ENCODE assay signal across 10 mouse cellular contexts in the genomic region with DNA sequence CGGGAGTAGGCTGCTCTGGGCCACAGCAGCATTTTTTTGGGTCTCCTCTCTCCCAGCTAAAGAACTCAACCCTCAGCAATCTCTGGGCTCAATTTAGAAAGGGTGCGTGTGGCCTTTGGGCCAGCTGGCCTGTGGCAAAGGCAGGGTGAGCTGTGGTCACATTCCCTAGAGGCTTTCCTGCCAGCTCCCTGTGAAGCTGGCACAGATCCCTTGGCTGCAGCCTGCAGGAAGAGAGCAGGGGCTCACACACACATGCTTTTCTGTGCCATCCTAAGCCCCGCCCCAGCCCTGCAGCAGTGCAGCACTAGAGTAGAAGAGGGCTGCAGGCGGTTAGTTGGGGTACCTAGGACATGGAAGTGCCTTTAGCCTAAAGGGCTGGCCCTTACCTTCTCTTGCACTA. TPM values are rescaled to one million over a fixed set of nuclear protein-coding genes. Genes with fewer than 3 reads are reported as not detected.
DNase-seq lines count a peak whose midpoint lies in the region; ATAC-seq lines count a peak whose summit lies in the region.
"Had no signal": no experiment of that assay in that cellular context is flagged by ENCODE, and none has a peak within 500 bp of the region (broad histone marks: within the 10 kb centered on the region; RNA-seq: fewer than 3 reads in every experiment).

No protein-coding gene starts in this region.

- no peaks in the 10 kb centered on the region for H3K36me3 ChIP-seq in midbrain, embryonic 10.5 days
- no peaks in the 10 kb centered on the region for H3K36me3 ChIP-seq in midbrain, embryonic 13.5 days
- no peaks in the 10 kb centered on the region for H3K36me3 ChIP-seq in embryonic facial prominence, embryonic 14.5 days (ENCODE audit: control insufficient read depth, insufficient read depth, low read length)
- H3K36me3 ChIP-seq: liver, embryonic 13.5 days had no signal

- H3K4me2 ChIP-seq in midbrain, embryonic 13.5 days (replicated peaks), result no peak overlapping the region
- no peak overlapping the region for H3K4me2 ChIP-seq in embryonic facial prominence, embryonic 14.5 days (ENCODE audit: low read depth, low read length)
- H3K4me2 ChIP-seq: liver, embryonic 13.5 days had no signal

- no peaks in the 10 kb centered on the region for H3K9me3 ChIP-seq in midbrain, embryonic 10.5 days (replicated peaks)
- H3K9me3 ChIP-seq in midbrain, embryonic 13.5 days, result no peaks in the 10 kb centered on the region
- no peaks in the 10 kb centered on the region for H3K9me3 ChIP-seq in embryonic facial prominence, embryonic 14.5 days (ENCODE audit: control insufficient read depth, low read length)
- H3K9me3 ChIP-seq: liver, embryonic 13.5 days had no signal

- peak; percentile 27; the same call in 1 of the 2 replicates for ATAC-seq in frontal cortex, adult (ENCODE audit: low TSS enrichment)
- ATAC-seq in midbrain, embryonic 13.5 days, result no peak
- ATAC-seq in embryonic facial prominence, embryonic 14.5 days (ENCODE audit: low read depth), result 0 out of 2 replicates have a peak, but pooled peaks have one; percentile 31
- no peak for ATAC-seq in erythroid progenitor cell, adult 5-6 weeks (replicated peaks; ENCODE audit: low FRiP score, poor library complexity, severe bottlenecking)
- ATAC-seq: CD4-positive, CD25-positive, alpha-beta regulatory T cell, adult 4 months had no signal

- no peak overlapping the region for H3K9ac ChIP-seq in midbrain, embryonic 13.5 days (replicated peaks)
- no peak overlapping the region for H3K9ac ChIP-seq in embryonic facial prominence, embryonic 14.5 days (ENCODE audit: low read depth, low read length)
- H3K9ac ChIP-seq: liver, embryonic 13.5 days had no signal

- H3K4me3 ChIP-seq in midbrain, embryonic 10.5 days, result no peak overlapping the region
- H3K4me3 ChIP-seq in midbrain, embryonic 13.5 days (replicated peaks), result no peak overlapping the region
- no peak overlapping the region for H3K4me3 ChIP-seq in embryonic facial prominence, embryonic 14.5 days (ENCODE audit: low read depth, low read length)
- H3K4me3 ChIP-seq: liver, embryonic 13.5 days had no signal

- H3K4me1 ChIP-seq in midbrain, embryonic 10.5 days, result peaks cover 24% of the 10 kb centered on the region
- peaks cover 10% of the 10 kb centered on the region for H3K4me1 ChIP-seq in midbrain, embryonic 13.5 days (replicated peaks)
- H3K4me1 ChIP-seq in embryonic facial prominence, embryonic 14.5 days (ENCODE audit: control insufficient read depth, insufficient read depth, low read length), result 0 out of 2 replicates have a peak, but pooled peaks cover 8% of the 10 kb centered on the region
- H3K4me1 ChIP-seq: liver, embryonic 13.5 days had no signal

- no peak for DNase-seq in frontal cortex, adult 2 months (ENCODE audit: extremely low spot score in 1 of 2, low spot score in 1 of 2)
- no peak for DNase-seq in midbrain, embryonic 10.5 days (ENCODE audit: low spot score)
- no peak for DNase-seq in embryonic facial prominence, embryonic 14.5 days (ENCODE audit: low spot score)
- DNase-seq in kidney, postnatal 25 days, result peak; percentile 25 to 58
- DNase-seq in yolk sac, embryonic 10.5 days (ENCODE audit: low spot score), result no peak
- DNase-seq: liver, embryonic 13.5 days had no signal

- H3K27me3 ChIP-seq in midbrain, embryonic 10.5 days (ENCODE audit: low read depth, poor library complexity, severe bottlenecking), result peaks cover 100% of the 10 kb centered on the region
- H3K27me3 ChIP-seq in midbrain, embryonic 13.5 days, result peaks cover 90% of the 10 kb centered on the region
- H3K27me3 ChIP-seq in embryonic facial prominence, embryonic 14.5 days (replicated peaks; ENCODE audit: control insufficient read depth, insufficient read depth, low read length), result peaks cover 27% of the 10 kb centered on the region

- WGBS in midbrain, embryonic 10.5 days, result 73% methylated on average over 4 of the region's 4 CpGs
- WGBS in midbrain, embryonic 13.5 days, result 73% methylated on average over 4 of the region's 4 CpGs
- 58% methylated on average over 3 of the region's 4 CpGs for WGBS in embryonic facial prominence, embryonic 14.5 days

- H3K27ac ChIP-seq in midbrain, embryonic 10.5 days (replicated peaks), result peak overlapping the region; percentile 13; the same call in 1 of the 2 replicates
- no peak overlapping the region for H3K27ac ChIP-seq in midbrain, embryonic 13.5 days
- no peak overlapping the region for H3K27ac ChIP-seq in embryonic facial prominence, embryonic 14.5 days (replicated peaks; ENCODE audit: low read depth, low read length)
- H3K27ac ChIP-seq: liver, embryonic 13.5 days had no signal

RNA-seq across cellular contexts. Expression of gene Pja1, which starts 38.7 kb away (rescaled TPM):
- polyA plus RNA-seq in frontal cortex, adult 2 months (2012; rRNA removed), result 217 and 218 TPM in 2 replicates
- polyA plus RNA-seq in midbrain, embryonic 10.5 days (2016; fragmentation: Nextera tagmentation; extraction: Ambion mirVana), result 210 and 212 TPM in 2 replicates
- polyA plus RNA-seq in midbrain, embryonic 13.5 days (2015; fragmentation: Nextera tagmentation; extraction: Ambion mirVana), result 322 and 354 TPM in 2 replicates
- polyA plus RNA-seq in embryonic facial prominence, embryonic 14.5 days (2014; fragmentation: Nextera tagmentation; extraction: Ambion mirVana), result 158 and 175 TPM in 2 replicates
- 1.1 and 3.4 TPM in 2 replicates for total RNA-seq in erythroid progenitor cell, adult 5-6 weeks (2015; ENCODE audit: low replicate concordance)
- total RNA-seq in erythroid progenitor cell, adult 5-6 weeks (2017; ENCODE audit: low replicate concordance), result 3.1 and 7.1 TPM in 2 replicates

Comparison
In these comparisons a context has a peak if more than half of its experiments do, and no peak if none do; other contexts are left out.
1. ATAC-seq: peak in frontal cortex, adult (single experiment) and embryonic facial prominence, embryonic 14.5 days (single experiment); none in midbrain, embryonic 13.5 days (single experiment) and erythroid progenitor cell, adult 5-6 weeks (single experiment).
2. DNase-seq: peak in kidney, postnatal 25 days (2 of 2); none in frontal cortex, adult 2 months (0 of 2), midbrain, embryonic 10.5 days (single experiment), embryonic facial prominence, embryonic 14.5 days (single experiment) and yolk sac, embryonic 10.5 days (single experiment).